Mouse (Mus musculus) fat pad, adult 2 months (tissue): ENCODE results near the gene Lep.
A peak's percentile ranks its signal among the peaks of the same experiment; 100 is the strongest.

Experiments used
- DNase-seq: peaks from one replicate; pipeline ENCODE4 v3.0.0-alpha.2; 2011; ENCODE audit warnings: low read depth, low spot score; ENCODE audit errors: extremely low read depth

Lep gene

GRCm38 (mm10) chr6:29059846-29060685, at the start of gene Lep:
Lep (plus strand) TSS chr6:29060220.
- no peak for DNase-seq

DNA sequence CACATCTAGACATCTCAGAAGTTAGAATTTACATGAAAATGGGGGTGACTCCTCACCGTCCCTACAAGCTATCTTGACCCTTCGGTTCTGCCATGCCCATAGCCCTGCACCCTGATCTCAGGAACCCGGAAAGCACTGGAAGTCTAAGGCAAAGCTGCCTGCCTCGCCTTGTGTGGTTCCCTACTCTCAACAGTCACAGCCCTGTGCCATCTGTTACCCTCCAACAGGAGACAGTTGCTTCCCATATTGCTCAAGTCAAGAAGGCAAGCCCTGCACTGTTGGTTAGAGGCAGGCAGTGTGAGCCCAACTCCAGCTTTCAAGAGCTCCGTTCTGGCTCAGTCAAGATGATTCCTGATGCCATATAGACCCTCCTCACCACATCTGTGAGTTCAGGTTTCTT, 48.4 kb upstream of the Lep start:
- no peak for DNase-seq

- DNase-seq: no peak
These were observed 46.8 kb upstream of the Lep start for GRCm38 (mm10) chr6:29013216-29013615.

DNA sequence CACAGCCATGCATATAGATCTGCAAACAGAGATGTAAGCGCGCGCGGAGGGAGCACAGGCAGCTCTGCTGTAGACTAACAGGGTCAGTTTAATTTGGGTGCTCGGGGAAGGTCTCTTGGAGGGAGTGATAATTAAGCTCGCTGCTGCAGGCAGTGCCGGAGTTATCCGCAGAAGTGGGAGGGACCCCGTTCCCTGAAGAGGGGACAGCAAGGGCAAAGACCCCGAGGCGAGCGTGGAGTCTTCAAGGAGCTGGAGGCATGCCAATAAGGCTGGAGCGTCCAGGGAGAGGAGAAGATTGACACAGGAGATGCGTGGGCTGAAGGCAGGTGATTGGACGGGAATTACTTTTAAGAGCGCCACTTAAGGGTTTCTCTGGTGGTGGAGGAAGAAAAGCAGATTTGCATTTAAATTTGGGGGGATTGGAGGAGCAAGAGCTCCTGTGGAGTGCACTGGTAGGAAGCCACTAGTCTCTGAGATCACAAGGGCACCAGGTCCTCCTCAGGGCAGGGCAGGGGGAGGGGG, 43.1 kb upstream of the Lep start:
- DNase-seq: no peak

DNA sequence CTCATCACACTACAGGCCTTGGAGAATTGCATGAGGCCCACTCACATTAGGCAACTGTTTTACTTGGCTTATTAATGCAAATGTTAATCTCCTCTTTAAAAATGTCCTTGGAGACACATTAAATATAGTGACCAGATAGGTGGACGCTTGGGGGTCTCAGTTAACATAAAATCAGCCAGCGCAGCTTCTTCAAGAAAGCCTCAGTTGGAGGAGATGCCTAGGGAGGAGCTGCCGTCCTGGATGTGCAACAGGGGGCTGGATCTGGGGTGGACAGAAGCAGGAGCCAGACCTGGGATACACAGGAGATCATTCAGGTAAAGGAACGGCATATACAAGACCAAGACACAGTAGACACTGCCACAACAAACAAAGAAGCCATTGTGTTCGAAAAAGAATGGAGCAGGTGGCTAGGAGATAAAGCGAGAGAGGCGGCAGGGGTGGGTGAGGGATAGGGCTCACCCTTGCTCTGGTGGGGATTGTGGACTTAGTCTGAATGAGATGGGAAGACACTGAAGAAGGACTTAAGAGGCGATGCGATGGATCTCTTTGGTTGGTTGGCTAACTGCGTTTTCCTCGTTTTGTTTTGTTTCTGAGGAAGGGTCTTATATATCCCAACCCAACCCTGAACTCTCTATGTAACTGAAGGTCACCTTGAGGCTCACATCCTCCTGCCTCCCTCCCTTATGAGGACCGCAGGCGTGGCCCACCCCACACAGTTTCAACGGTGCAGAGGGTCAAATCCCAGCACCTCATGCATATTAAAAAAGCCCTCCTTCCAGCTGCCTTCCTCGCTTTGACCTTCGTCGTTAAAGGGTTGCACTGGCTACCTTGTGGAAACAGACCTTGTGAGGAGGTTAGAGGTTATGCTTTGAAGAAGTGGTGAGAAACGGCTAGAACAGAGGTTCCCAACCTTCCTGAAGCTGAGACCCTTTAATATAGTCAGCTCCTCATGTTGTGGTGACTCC, 40.0 kb upstream of the Lep start:
- DNase-seq: no peak

DNA sequence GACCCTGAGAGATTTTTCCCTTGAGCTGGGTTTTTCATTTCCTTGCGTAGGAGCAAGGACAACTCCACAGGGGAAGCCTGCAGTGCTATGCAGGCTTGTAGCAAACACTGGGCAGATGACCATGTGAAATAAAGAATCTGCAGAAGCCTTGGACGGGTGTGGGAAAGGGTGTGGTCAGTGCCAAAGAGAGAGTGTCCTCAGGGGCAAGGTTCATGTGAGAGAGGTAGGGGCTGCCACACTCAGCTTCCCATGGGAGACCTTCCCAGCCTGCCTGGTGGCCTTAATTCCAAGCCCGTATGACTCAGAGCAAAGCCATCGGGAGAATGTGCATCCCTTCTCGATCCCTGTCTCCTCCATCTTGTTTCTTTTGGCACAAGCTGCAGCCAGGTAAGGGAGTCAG, 39.1 kb upstream of the Lep start:
- DNase-seq: no peak

DNA sequence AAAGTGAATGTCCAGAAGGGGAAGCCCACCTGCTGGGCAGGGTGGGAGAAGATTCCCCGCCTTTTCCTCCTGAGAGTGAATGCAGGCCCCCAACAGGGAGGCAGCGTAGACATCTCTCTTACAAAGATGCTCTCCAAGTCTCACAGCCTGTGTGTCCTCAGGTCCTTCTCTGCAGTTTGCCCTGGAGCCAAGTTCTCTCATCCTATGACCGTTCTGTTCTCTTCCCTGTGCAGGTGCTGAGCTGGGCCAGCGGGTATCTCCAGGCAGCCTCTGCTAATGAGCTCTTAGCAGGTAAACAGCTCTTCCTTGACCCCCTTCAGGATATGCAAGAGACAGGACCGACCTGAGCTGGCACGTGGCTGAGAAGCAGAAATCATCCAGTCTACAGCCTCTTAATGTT, 38.5 kb upstream of the Lep start:
- DNase-seq: no peak

GRCm38 (mm10) chr6:29022115-29022514, 37.9 kb upstream of the Lep start:
- no peak for DNase-seq

- no peak for DNase-seq
These were observed 36.6 kb upstream of the Lep start for GRCm38 (mm10) chr6:29023206-29023967.

DNA sequence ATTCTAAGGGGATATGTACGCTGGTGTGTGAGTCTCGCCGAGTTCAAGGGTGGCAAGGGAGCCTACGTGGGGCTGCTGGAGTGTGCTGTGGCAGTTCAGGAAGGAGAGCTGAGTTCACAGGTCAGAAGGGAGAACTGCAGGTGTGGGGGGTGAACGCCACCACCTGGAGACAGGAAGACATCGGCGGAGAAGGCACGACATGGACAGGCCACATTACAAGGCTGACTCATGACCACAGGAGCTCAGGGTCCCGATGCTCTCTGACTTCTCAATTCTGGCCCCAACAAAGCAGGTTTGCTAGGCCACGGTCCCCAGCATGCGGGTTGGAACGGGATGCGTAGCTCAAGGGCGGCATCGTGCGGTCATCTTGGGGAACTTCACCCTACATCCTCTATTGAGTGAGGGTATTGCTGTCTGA, 36.0 kb upstream of the Lep start:
- DNase-seq: no peak

DNA sequence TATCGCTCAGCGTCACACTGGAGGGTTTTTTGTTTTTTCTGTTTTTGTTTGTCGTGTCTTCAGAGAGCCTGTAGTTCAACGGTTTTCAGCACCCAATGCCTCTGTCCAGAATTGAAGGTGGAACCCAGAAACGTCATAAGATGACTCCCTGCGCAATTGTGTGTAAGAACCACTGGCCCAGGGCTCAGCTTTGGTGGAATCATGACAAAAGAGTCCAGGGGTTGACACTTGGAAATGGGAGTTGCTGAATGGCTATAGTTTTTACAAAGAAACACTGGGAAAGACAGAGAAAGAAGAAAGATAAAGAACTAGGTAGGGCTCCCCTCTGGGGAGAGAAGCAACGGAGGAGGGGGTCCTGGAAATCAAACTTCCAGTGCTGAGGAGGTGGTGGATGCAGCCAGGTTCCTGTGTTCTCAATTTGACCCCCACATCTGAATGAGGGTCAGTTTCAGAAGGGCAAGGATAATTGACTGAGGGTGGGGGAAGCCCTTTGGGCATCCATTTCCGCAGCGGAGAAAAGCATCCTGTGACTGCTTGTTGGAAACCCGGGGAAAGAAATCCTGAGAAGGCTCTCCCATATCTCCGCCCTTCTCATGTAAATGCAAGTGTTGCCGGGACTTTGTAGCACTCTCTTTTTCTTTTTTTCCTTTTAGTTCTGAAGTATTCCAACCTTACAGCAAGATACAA, 34.1 kb upstream of the Lep start:
- DNase-seq: no peak

DNA sequence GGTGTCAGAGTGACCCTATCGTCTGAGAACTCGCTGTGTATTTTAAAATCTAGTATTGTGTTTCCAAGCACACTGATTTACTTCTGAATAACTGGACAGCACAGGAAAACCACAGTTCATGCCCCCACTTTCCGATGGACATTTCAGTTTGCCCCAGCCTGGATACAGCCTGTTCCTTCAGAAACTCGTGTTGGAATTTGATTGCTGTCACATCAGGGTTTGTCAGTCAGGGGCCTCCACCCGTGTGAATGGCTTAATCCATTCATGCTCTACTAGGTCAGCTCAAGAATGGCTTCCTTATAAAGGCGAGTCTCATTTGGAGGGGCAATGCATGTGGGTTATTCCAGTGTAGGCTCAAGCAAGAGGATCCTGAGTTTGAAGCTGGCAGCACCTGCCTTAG, 33.3 kb upstream of the Lep start:
- DNase-seq: no peak

- DNase-seq: no peak
These were observed 31.9 kb upstream of the Lep start for GRCm38 (mm10) chr6:29028129-29028528.

GRCm38 (mm10) chr6:29029521-29029920, 30.5 kb upstream of the Lep start:
- DNase-seq: no peak

GRCm38 (mm10) chr6:29031216-29031615, 28.8 kb upstream of the Lep start:
- peak; percentile 66 for DNase-seq

DNA sequence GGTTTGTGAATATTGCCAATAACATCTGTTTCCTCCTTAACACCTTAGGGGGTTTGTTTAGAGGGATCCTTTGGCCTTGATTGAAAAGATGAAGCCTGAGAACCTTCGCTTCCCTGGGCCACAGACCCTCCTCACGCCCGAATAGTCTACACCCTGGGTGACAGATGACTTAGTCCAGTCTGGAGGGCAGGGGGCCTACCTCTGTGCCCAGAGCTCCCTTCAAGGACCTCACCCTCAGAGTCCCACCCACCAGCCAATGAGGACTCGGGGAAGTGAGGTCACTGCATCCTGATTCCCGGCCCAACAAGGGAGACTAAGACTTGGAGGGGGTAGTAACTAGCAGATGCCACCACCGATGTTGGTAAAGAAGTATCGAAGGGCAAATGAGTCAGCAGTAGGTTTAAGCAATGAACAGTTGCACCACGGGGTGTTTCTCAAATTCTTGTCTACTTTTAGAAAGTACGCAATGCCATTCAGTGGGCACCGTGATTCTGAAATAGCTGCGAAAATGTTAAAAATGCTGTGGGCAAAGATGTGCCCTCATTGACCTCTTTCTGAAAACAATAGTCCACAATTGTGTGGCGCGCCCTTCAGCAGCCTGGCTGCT, 28.2 kb upstream of the Lep start:
- DNase-seq: peak; percentile 80

- peak; percentile 85 for DNase-seq
These were observed 27.6 kb upstream of the Lep start for GRCm38 (mm10) chr6:29032411-29032810.

GRCm38 (mm10) chr6:29033981-29034646, 25.9 kb upstream of the Lep start:
- no peak for DNase-seq

- DNase-seq: no peak
These were observed 23.3 kb upstream of the Lep start for GRCm38 (mm10) chr6:29036698-29037097.
